Mouse (Mus musculus) NIH3T3 (cell line): ENCODE measurements around the gene Atg9a.

Experiments
- DNase-seq: peaks from one replicate; pipeline ENCODE4 v3.0.0-alpha.2; 2012; ENCODE audit warnings: low read depth

Atg9a gene

DNA sequence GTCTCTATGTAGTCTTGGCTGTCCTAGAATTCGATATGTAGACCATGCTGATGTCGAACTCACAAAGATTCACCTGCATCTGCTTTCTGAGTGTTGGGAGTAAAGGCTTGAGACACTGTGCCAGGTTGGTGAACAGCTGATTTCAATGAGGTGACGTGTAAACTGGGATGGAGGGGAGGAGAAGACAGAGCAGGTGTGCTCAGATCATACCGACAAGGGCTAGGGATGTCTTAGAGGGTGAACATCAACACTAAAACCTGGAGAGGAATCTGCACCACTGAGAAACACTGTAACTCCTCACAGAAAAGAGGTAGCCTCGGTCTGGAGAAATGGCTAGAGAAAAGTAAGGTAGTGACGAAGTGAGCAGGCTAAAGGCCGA is 23.9 kb downstream of the Atg9a start:
- DNase-seq: no peak

DNA sequence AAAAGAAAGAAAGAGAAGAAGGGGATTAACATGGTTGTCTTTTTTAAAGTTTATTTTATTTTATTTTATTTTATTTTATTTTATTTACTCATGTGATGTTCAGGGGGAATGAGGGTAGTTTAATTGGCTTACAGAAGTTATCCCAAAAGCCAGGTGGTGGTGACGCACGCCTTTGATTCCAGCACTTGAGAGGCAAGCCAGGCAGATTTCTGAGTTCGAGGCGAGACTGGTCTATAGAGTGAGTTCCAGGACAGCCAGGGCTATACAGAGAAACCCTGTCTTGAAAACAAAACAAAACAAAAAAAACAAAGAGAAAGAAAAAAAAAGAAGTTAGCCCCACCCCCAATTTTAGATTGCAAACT is 31.8 kb downstream of the Atg9a start:
- no peak for DNase-seq

DNA sequence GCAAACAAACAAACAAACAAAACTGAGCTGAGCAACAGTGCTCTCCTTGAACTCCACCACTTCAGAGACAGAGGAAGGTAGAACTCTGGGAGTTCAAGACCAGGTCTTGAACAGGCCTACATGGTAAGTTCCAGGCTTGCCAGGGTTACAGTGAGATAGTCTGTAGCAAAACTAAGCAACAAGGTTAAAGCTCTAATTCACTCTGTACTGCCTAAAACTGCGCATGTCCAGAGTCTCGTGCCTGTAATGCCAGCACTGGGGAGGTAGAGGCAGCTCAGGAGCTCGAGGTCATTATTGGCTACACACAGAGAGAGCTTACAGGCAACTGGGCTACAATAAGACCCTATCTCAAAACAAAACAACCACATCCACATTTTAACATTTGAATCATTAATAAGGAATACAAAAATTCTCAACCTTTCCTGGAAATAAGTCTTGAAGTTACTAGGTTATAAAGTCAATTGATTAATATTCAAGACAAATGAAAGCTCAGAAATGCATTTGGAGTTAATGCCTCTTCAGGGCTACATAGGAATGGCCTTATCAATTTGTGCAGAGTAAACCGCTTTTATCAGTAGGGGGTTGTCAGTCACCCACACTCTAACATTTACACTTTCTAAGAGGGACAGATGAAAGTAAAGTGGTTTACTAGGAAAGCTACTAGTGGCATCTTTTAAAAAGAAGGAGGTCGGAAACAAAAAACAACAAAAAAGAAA is 32.3 kb downstream of the Atg9a start:
- no peak for DNase-seq

DNA sequence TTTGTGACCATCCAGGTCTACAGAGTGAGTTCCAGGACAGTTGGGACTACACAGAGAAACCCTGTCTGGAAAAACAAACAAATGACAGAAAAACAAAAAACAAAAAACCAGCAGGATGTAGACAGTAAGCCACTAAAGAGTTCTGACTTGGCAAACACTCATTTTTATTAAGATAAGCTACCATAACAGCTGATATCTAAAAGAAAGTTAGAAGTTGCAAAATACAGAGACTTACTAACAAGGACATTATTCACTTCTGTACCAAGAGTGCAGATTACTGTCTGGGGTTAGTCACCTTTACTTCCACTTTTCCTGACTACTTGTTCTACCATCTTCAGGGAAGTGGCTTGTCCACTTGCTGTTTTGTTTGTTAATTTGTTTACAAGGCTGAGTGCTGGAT is 33.0 kb downstream of the Atg9a start:
- no peak for DNase-seq

DNA sequence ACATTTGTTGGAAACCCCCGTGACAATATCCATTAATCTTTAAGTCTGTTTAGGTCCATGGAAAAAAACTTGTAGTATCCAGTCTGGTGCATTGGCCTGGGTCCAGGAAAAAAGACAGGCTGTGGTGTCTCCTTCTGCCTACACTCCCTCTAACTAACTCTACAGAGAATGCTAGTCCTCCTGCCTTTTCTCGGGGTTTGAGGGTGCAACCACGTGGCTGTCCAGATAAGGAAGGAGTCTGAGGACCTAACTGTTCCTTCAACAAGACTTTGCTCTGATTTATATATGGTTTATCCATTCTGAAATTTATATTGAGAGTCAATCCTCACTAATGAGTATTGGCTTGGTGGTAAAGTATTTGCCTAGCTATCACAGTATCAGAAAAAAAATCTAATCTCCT is 36.2 kb downstream of the Atg9a start:
- peak; percentile 36 for DNase-seq

DNA sequence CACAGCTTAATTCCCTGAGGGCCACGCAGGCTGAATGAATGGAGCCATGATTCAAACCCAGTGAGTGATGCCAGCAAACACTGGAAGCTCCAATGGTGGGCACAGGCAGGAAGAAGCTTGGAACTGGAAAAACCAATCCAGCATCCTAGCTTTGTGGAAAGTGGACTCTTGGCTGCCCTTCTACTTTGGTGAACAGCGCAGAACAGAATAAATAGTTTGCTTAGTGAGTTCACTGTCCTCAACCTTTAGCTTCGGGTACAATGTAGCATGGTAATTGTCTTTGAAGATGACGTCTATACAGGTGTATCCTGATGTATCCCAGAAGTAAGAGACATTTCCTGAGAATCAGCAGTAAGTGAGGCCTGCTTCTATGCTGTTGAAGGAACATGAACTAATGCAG is 43.3 kb downstream of the Atg9a start:
- DNase-seq: no peak

DNA sequence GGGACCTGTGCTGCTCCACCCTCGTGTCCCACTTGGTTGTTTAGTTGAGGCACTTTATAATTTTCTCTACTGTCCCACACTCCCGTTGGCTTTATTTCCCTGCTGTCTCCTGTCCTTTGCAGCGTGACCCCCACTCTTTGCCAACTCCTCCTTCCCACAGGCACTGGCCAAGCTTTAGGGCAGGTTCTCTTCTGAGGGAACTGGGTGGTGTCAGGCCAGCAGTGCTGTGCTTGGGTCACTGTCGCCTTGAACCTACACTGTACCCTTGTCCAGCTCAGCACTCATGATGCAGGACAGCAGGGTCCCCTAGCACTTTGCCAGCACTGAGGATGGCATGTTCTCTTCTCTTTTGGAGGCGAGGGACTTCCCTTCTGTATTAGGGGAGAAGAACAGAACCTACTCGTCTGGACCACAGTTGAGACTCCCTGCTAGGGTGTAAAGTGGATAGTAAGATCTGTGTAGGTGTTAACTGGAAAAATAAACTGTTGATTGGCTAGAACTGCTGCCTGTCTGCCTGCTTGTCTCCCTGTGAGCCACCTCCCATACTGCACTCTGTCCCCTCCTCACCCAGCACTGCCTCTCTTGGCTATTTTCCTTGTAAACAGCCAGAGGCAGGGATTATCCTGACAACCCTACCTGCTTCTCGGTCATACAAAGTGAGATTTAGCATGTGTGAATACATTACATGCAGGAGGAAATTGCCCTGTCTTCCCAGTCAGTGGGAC is 44.4 kb downstream of the Atg9a start:
- DNase-seq: no peak

DNA sequence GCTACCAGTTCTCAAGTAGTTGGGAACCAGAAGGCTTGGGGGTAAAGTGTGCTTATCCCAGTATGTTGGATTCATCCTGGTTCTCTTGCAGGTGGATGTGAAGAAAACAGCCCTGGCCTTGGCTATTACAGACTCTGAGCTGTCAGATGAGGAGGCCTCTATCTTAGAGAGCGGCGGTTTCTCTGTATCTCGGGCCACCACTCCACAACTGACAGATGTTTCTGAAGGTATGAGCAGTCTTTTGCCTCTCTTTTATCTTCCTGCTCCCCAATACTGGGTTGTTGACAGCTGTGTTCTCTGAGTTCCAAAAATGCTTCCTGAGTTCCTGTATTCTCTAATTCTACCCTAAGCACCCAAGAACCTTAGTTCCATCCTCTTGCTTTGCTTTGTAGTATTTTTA is 46.4 kb downstream of the Atg9a start:
- no peak for DNase-seq

DNA sequence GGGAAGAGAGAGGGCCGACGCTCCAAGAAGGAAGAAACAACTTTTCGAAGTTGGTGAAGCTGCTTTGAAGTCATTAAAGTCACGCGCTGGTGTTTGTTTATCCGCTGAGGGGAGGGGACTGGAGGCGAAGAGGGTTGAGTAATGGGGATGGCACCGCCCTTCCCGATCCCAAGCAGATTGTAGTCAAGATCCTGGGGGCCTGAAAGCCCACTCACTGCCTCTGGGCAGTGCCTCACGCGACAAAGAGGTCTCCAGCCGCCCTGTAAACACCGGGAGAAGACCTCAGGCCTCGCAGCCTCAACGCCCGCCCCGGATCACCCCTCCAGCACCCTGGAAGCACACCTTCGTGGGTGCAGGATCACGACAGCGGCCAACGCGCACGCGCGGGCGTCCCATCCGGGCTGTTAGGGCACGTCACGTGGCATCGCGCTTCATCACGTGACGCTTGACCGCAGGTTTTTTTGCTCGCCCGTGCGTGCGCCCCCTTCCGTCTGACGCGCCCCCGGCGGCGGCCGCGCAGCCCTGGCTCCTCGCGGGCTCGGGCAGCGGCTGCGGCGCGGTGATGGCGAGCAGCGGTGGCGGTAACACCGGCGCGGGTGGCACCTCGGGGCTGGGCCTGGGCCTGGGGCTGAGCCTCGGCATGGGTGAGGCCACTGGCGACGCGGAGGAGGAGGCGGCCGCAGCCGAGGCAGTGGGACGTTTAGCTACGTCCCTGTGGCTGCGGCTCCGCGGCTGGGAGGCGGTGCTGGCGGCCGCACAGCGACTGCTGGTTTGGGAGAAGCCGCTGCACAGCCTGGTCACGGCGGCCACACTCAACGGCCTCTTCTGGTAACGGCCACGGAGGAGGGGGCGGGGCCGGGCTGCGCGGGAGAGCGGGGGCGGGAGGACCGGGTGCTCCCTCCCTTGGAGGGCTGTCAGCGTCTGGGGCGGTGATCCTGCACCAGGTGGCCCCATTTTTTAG is 49.4 kb downstream of the Atg9a start, which contains the start of the genes Cnppd1 and Retreg2:
TSS of gene Cnppd1 (minus strand) at position 411 of the 961 bp plus-strand sequence.
TSS of gene Retreg2 (plus strand) at position 478 of the 961 bp plus-strand sequence.
- DNase-seq: peak; percentile 99

DNA sequence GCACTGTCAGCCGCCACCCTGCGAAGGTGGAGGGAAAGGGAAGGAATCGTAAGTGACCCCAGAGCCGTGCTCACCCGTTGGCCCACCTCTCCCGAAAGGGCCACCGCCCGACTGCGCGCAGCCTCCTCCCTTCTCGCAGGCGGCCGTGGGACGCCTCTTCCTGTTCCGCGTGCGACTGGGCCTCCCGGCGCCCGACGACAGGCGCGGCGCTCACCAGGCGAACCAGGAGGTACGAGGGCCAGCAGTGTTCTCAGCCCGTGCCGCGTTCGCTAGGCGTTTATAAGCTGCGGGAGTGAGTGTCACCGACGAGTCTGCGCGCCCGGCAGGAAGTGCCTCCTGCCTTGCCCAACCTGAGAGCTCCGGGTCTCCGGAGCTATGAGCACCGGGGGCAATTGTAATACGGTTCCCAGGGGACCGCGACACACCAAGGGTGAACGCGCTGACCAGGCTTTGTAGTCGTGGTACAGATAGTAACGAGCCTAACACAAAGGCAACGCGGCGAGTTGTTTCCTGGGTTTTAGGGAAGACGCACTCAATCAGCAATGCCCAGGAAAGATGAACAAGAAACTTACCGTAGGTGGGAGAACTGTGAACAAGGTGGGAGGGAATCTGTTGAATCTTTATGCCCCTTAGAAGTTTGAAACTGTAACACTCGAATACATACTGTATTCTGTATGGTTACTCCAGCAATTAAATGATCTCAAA is 50.4 kb downstream of the Atg9a start:
- peak; percentile 72 for DNase-seq

DNA sequence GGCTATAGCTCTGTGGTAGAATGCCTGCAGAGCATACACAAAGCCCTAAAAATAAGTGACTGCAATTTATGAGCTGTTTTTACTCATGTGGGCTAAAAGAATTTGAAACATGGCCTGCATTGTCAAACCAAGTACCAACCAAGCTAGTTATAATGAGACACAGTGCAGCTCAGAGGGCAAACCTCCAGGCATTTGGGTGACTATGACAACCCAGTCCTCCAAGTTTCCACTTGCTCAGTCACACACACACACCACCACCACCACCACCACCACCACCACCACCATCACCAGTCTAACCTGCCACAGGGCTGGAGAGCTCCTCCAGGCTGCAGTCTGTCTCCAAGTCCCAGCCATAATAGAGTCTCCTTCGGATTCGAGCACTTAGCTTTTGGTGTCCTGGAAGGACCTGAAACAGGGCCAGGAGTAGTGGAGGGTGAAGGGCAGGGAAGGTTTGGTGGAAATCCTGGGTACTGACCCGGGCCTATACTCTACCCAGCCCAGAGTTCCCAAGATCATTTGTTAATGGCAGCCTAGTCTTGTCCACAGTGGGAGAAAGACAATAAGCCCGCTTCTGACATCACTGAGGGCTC is 51.3 kb downstream of the Atg9a start:
- DNase-seq: peak; percentile 53

DNA sequence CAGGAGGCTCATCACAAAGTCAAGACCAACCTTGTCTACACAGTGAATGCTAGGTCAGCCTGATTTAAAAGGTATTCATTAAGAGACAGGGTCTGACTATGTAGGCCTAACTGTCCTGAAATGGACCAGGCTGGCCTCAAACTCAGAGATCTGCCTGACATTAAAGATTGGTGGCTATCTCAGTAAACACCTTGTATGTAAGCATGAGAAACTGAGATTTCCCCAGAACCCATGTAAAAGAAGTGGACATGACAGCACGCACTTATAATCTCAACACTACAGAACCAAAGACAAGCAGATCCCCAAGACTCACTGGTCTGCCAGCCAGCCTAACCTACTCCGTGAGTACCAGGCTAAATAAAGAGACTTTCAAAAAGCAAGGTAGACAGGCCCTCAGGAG is 53.5 kb downstream of the Atg9a start:
- no peak for DNase-seq

DNA sequence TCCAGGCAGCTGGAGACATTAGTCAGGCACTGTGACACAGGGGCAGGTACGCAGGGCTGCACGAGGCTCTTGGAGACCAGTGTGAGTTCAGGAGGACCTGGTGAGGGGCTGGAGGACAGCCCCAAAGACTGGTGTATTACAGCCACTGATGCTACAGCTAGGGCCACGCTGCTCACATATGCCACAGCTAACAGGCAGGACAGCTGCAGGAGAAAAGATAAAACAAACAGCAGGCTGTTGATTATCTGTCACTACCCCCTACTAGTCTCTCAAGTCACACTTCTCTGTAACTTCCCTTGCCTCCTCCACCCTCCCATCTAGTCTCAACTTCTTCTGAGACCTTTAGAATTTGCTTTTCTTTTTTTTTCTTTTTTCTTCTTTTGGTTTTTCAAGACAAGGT is 55.3 kb downstream of the Atg9a start:
- no peak for DNase-seq

DNA sequence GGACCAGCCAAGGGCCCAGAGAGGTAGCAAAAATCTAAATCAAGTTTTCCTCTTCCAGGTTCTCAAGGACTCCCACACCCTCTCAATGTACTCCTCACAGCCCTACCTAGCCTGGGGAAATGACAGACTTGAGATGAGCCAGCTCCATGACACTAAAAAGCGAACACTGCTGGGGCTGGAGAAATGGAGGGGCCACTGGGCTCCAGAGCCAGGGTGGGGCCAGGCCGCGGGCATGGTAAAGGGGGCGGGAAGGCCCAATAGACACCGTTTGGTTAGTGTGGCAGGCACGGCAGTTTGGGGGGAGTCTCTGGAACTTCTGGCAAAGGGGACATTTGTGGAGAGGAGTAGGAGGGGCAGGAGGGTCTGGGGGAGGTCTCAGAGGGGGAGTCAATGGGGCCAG is 55.7 kb downstream of the Atg9a start:
- DNase-seq: no peak

DNA sequence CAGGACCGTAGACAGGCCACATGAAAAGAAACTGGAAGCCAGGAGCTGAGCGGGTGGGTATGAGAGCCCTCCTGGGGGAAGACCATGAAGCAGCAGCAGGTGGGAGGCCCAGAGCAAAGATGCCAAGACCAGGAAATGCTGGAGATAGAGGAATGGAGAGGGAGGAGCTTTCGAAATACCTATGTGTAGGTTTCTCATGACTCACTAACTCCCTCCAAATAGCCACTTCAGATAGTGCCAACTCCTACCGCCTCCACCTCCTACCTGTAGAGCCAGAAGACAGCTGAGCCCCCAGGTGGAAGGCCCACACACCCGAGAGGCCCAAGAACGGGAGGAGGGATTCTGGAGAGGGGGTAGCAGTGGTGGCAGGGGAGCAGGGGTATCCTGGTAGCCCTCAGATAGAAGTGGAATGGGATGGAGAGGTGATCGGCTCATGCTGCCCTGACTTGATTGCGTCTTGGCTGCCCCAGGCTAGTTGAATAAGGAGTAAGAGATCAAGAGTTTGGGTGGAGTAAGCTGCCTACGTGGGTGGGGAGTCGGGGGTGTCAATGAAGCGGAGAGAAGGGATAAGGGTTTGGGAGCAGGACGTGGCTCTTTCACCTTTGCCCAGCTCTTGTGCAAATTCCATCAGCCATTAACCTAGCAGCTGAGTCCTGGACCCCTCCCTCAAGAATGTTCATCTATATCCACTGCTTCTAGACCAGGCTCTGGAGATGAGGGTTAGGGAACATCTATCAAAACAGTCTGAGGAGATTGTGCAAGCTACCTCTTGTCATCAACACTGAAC is 58.4 kb downstream of the Atg9a start, which contains the start of gene Slc23a3:
TSS of gene Slc23a3 (minus strand) at position 470 of the 787 bp plus-strand sequence.
- no peak for DNase-seq
